Mouse (Mus musculus) thymus, postnatal 25 days (tissue): ENCODE data around the gene Mum1.
A peak's percentile ranks its signal among the peaks of the same experiment; 100 is the strongest.

ENCODE experiments used
- DNase-seq: peaks from one replicate; pipeline ENCODE4 v3.0.0; 2022

The Mum1 gene

GRCm38 (mm10) chr10:80226416-80227165 lies at the start of gene Mum1:
TSS of gene Mum1 (plus strand) at chr10:80226434.
- peak; percentile 99 for DNase-seq

- DNase-seq: no peak
These were observed 48.6 kb upstream of the Mum1 start for GRCm38 (mm10) chr10:80177441-80178279.

GRCm38 (mm10) chr10:80179068-80180051 lies 46.9 kb upstream of the Mum1 start, which contains the start of gene Efna2:
TSS of gene Efna2 (plus strand) at chr10:80179482.
- DNase-seq: peak; percentile 44

GRCm38 (mm10) chr10:80180288-80180687 lies 45.9 kb upstream of the Mum1 start:
- no peak for DNase-seq

GRCm38 (mm10) chr10:80180823-80181222 lies 45.4 kb upstream of the Mum1 start:
- no peak for DNase-seq

GRCm38 (mm10) chr10:80182547-80182946 lies 43.7 kb upstream of the Mum1 start:
- no peak for DNase-seq

GRCm38 (mm10) chr10:80186649-80187048 lies 39.6 kb upstream of the Mum1 start:
- no peak for DNase-seq

GRCm38 (mm10) chr10:80187739-80188138 lies 38.5 kb upstream of the Mum1 start:
- DNase-seq: no peak

- no peak for DNase-seq
These were observed 37.7 kb upstream of the Mum1 start for GRCm38 (mm10) chr10:80188453-80189024.

GRCm38 (mm10) chr10:80189999-80190398 lies 36.2 kb upstream of the Mum1 start:
- DNase-seq: no peak

GRCm38 (mm10) chr10:80190491-80191051 lies 35.7 kb upstream of the Mum1 start:
- DNase-seq: no peak

GRCm38 (mm10) chr10:80193976-80194375 lies 32.3 kb upstream of the Mum1 start:
- no peak for DNase-seq

- DNase-seq: no peak
These were observed 31.8 kb upstream of the Mum1 start for GRCm38 (mm10) chr10:80194441-80194840.

- no peak for DNase-seq
These were observed 30.1 kb upstream of the Mum1 start for GRCm38 (mm10) chr10:80196167-80196566.

- DNase-seq: no peak
These were observed 29.3 kb upstream of the Mum1 start for GRCm38 (mm10) chr10:80196778-80197581.

- DNase-seq: peak; percentile 80
These were observed 26.7 kb upstream of the Mum1 start for GRCm38 (mm10) chr10:80199440-80200008.

GRCm38 (mm10) chr10:80200485-80200884 lies 25.7 kb upstream of the Mum1 start:
- DNase-seq: no peak

- DNase-seq: no peak
These were observed 22.2 kb upstream of the Mum1 start for GRCm38 (mm10) chr10:80204055-80204454.

GRCm38 (mm10) chr10:80207201-80207600 lies 19.0 kb upstream of the Mum1 start:
- no peak for DNase-seq

- no peak for DNase-seq
These were observed 18.6 kb upstream of the Mum1 start for GRCm38 (mm10) chr10:80207676-80208075.

GRCm38 (mm10) chr10:80208248-80208647 lies 18.0 kb upstream of the Mum1 start:
- DNase-seq: no peak
